Mouse (Mus musculus): ENCODE measurements around the gene Lpar1.

Gene Lpar1

GRCm38 (mm10) chr4:58553631-58554358 lies at the start of gene Lpar1:
Gene Lpar1, minus strand, starts transcription at chr4:58553898.
- DNase-seq (ENCODE audit: low spot score): no peak

GRCm38 (mm10) chr4:58585942-58586341 lies 32.2 kb upstream of the Lpar1 start:
- DNase-seq (ENCODE audit: low spot score): no peak

GRCm38 (mm10) chr4:58581191-58581590 lies 27.5 kb upstream of the Lpar1 start:
- DNase-seq (ENCODE audit: low spot score): no peak

GRCm38 (mm10) chr4:58580516-58580915 lies 26.8 kb upstream of the Lpar1 start:
- DNase-seq (ENCODE audit: low spot score): no peak

GRCm38 (mm10) chr4:58580098-58580497 lies 26.4 kb upstream of the Lpar1 start:
- no peak for DNase-seq (ENCODE audit: low spot score)

GRCm38 (mm10) chr4:58578488-58578887 lies 24.8 kb upstream of the Lpar1 start:
- DNase-seq (ENCODE audit: low spot score): no peak

- DNase-seq (ENCODE audit: low spot score): no peak
Observed at GRCm38 (mm10) chr4:58577382-58578048, 23.8 kb upstream of the Lpar1 start.

GRCm38 (mm10) chr4:58575831-58576230 lies 22.1 kb upstream of the Lpar1 start:
- no peak for DNase-seq (ENCODE audit: low spot score)

GRCm38 (mm10) chr4:58574024-58574423 lies 20.3 kb upstream of the Lpar1 start:
- no peak for DNase-seq (ENCODE audit: low spot score)

GRCm38 (mm10) chr4:58572446-58572845 lies 18.7 kb upstream of the Lpar1 start:
- DNase-seq (ENCODE audit: low spot score): no peak

GRCm38 (mm10) chr4:58571661-58572060 lies 18.0 kb upstream of the Lpar1 start:
- no peak for DNase-seq (ENCODE audit: low spot score)

- no peak for DNase-seq (ENCODE audit: low spot score)
Observed at GRCm38 (mm10) chr4:58571232-58571631, 17.5 kb upstream of the Lpar1 start.

GRCm38 (mm10) chr4:58568486-58568885 lies 14.8 kb upstream of the Lpar1 start:
- no peak for DNase-seq (ENCODE audit: low spot score)

- DNase-seq (ENCODE audit: low spot score): no peak
Observed at GRCm38 (mm10) chr4:58562776-58563175, 9.1 kb upstream of the Lpar1 start.

GRCm38 (mm10) chr4:58557001-58557400 lies 3.3 kb upstream of the Lpar1 start:
- no peak for DNase-seq (ENCODE audit: low spot score)

- no peak for DNase-seq (ENCODE audit: low spot score)
Observed at GRCm38 (mm10) chr4:58554359-58554838, 701 bp upstream of the Lpar1 start.

- DNase-seq (ENCODE audit: low spot score): no peak
Observed at GRCm38 (mm10) chr4:58552731-58553630, 717 bp downstream of the Lpar1 start.

GRCm38 (mm10) chr4:58552229-58552628 lies 1.5 kb downstream of the Lpar1 start:
- DNase-seq (ENCODE audit: low spot score): no peak

- DNase-seq (ENCODE audit: low spot score): no peak
Observed at GRCm38 (mm10) chr4:58551820-58552219, 1.9 kb downstream of the Lpar1 start.

GRCm38 (mm10) chr4:58547725-58548124 lies 6.0 kb downstream of the Lpar1 start:
- no peak for DNase-seq (ENCODE audit: low spot score)

- DNase-seq (ENCODE audit: low spot score): no peak
Observed at GRCm38 (mm10) chr4:58547273-58547565, 6.5 kb downstream of the Lpar1 start.

- no peak for DNase-seq (ENCODE audit: low spot score)
Observed at GRCm38 (mm10) chr4:58546441-58547272, 7.0 kb downstream of the Lpar1 start.
